Mouse (Mus musculus) hindbrain, embryonic 15.5 days (tissue): ENCODE measurements around the gene Cttnbp2. TPM values are rescaled to one million over a fixed set of nuclear protein-coding genes. Genes with fewer than 3 reads are reported as not detected.

ENCODE experiments used
- ATAC-seq: fragments of 200-750 bp; cut with Nextera tagmentation; 2 replicates; pipeline ENCODE4 v1.8.0; 2017; ENCODE audit warnings: low read depth, moderate number of reproducible peaks, moderate TSS enrichment; ENCODE audit not compliant: low FRiP score
- H3K27ac ChIP-seq: fragments of 300-500 bp; sonication (generic); replicated peaks from 2 replicates; pipeline ENCODE4 v1.5.1; 2015; ENCODE audit warnings: mild to moderate bottlenecking, inconsistent platforms
- H3K27me3 ChIP-seq: fragments of 300-500 bp; sonication (generic); 2 replicates; pipeline ENCODE4 v1.6.1; 2015; ENCODE audit warnings: control low read depth, inconsistent platforms
- H3K36me3 ChIP-seq: fragments of 300-500 bp; sonication (generic); 2 replicates; pipeline ENCODE4 v1.6.1; 2015; ENCODE audit warnings: control low read depth, inconsistent platforms
- H3K4me1 ChIP-seq: fragments of 300-500 bp; sonication (generic); replicated peaks from 2 replicates; pipeline ENCODE4 v1.6.1; 2015; ENCODE audit warnings: control low read depth, inconsistent platforms
- H3K4me2 ChIP-seq: fragments of 300-500 bp; sonication (generic); 2 replicates; pipeline ENCODE4 v1.6.1; 2015; ENCODE audit warnings: moderate library complexity, mild to moderate bottlenecking, inconsistent platforms
- H3K4me3 ChIP-seq: fragments of 300-500 bp; sonication (generic); 2 replicates; pipeline ENCODE4 v1.5.1; 2015; ENCODE audit warnings: mild to moderate bottlenecking, inconsistent platforms
- H3K9ac ChIP-seq: fragments of 300-500 bp; sonication (generic); 2 replicates; pipeline ENCODE4 v1.6.1; 2015; ENCODE audit warnings: inconsistent platforms
- H3K9me3 ChIP-seq: fragments of 300-500 bp; sonication (generic); 2 replicates; pipeline ENCODE4 v1.6.1; 2016; ENCODE audit warnings: control low read depth, inconsistent platforms
- WGBS: fragments of 180-500 bp; shearing (Covaris S2); methylation state at CpG from one replicate; pipeline ENCODE4 v1.1.7; 2015; 5-methylcytosine and 5-hydroxymethylcytosine counted together
- polyA plus RNA-seq: library from polyadenylated mRNA; unstranded; fragments of >200 nt; fragmentation: Nextera tagmentation; extraction: Ambion mirVana; gene quantifications from 2 replicates; pipeline ENCODE4 v1.2.1, GENCODE M21; 2015

Gene Cttnbp2
- 50.7 and 52.4 TPM in 2 replicates for polyA plus RNA-seq

- no peaks in the 10 kb centered on the region for H3K27me3 ChIP-seq
Observed at GRCm38 (mm10) chr6:18514480-18515352, at the start of gene Cttnbp2. TSS of gene Cttnbp2 (minus strand) at chr6:18514843.

GRCm38 (mm10) chr6:18559019-18559418, 44.4 kb upstream of the Cttnbp2 start:
- no peak overlapping the region for H3K4me3 ChIP-seq
- no peak overlapping the region for H3K9ac ChIP-seq
- H3K4me1 ChIP-seq, result no peaks in the 10 kb centered on the region
- H3K27me3 ChIP-seq, result no peaks in the 10 kb centered on the region
- H3K4me2 ChIP-seq, result no peak overlapping the region
- ATAC-seq, result no peak
- no peak overlapping the region for H3K27ac ChIP-seq
- WGBS, result 96% methylated on average over 1 of the region's 1 CpGs
- H3K9me3 ChIP-seq, result no peaks in the 10 kb centered on the region
- H3K36me3 ChIP-seq, result no peaks in the 10 kb centered on the region

More at GRCm38 (mm10) chr6:18514480-18515352, at the start of gene Cttnbp2:
- under 1% methylated on average over 70 of the region's 70 CpGs for WGBS
- ATAC-seq, result peak; percentile 95
- Histone ChIP-seq H3K4me1 (peaks cover 22% of the 10 kb centered on the region), H3K9me3 (no peaks in the 10 kb centered on the region), H3K4me3 (peak within 1 kb of the TSS; percentile 74), H3K27ac (peak within 1 kb of the TSS; percentile 90), H3K36me3 (no peaks in the 10 kb centered on the region), H3K4me2 (peak within 1 kb of the TSS; percentile 62), H3K9ac (peak within 1 kb of the TSS; percentile 97)

GRCm38 (mm10) chr6:18547516-18548465, 33.1 kb upstream of the Cttnbp2 start:
- Histone ChIP-seq H3K9ac (peak overlapping the region; percentile 26), H3K27ac (no peak overlapping the region), H3K4me3 (peak overlapping the region; percentile 17), H3K36me3 (no peaks in the 10 kb centered on the region), H3K9me3 (no peaks in the 10 kb centered on the region), H3K4me2 (peak overlapping the region; percentile 48), H3K27me3 (no peaks in the 10 kb centered on the region), H3K4me1 (peaks cover 11% of the 10 kb centered on the region; the same call in 1 of the 2 replicates)
- ATAC-seq, result peak; percentile 50; the same call in 1 of the 2 replicates
- 38% methylated on average over 24 of the region's 24 CpGs for WGBS

GRCm38 (mm10) chr6:18543878-18544277, 29.2 kb upstream of the Cttnbp2 start:
- Histone ChIP-seq H3K9ac (no peak overlapping the region), H3K4me3 (no peak overlapping the region), H3K4me1 (peaks cover 11% of the 10 kb centered on the region; the same call in 1 of the 2 replicates), H3K36me3 (no peaks in the 10 kb centered on the region), H3K27ac (no peak overlapping the region), H3K4me2 (no peak overlapping the region), H3K27me3 (no peaks in the 10 kb centered on the region), H3K9me3 (no peaks in the 10 kb centered on the region)
- no peak for ATAC-seq
- WGBS, result 66% methylated on average over 2 of the region's 2 CpGs

- no peak overlapping the region for H3K4me3 ChIP-seq
- 35% methylated on average over 4 of the region's 4 CpGs for WGBS
- H3K9me3 ChIP-seq, result no peaks in the 10 kb centered on the region
- H3K9ac ChIP-seq, result no peak overlapping the region
- ATAC-seq, result no peak
- no peak overlapping the region for H3K4me2 ChIP-seq
- H3K36me3 ChIP-seq, result no peaks in the 10 kb centered on the region
- H3K4me1 ChIP-seq, result no peaks in the 10 kb centered on the region
- H3K27ac ChIP-seq, result no peak overlapping the region
- no peaks in the 10 kb centered on the region for H3K27me3 ChIP-seq
Observed at GRCm38 (mm10) chr6:18540396-18540795, 25.8 kb upstream of the Cttnbp2 start.

GRCm38 (mm10) chr6:18530394-18530793, 15.8 kb upstream of the Cttnbp2 start:
- H3K4me2 ChIP-seq, result no peak overlapping the region
- no peak overlapping the region for H3K9ac ChIP-seq
- H3K4me3 ChIP-seq, result no peak overlapping the region
- no peaks in the 10 kb centered on the region for H3K9me3 ChIP-seq
- no peaks in the 10 kb centered on the region for H3K36me3 ChIP-seq
- H3K27me3 ChIP-seq, result no peaks in the 10 kb centered on the region
- no peaks in the 10 kb centered on the region for H3K4me1 ChIP-seq
- WGBS, result 97% methylated on average over 3 of the region's 3 CpGs
- H3K27ac ChIP-seq, result no peak overlapping the region
- ATAC-seq, result no peak

- Histone ChIP-seq H3K36me3 (no peaks in the 10 kb centered on the region), H3K9me3 (no peaks in the 10 kb centered on the region), H3K27ac (no peak overlapping the region), H3K4me2 (no peak overlapping the region), H3K4me3 (no peak overlapping the region), H3K9ac (no peak overlapping the region), H3K27me3 (no peaks in the 10 kb centered on the region), H3K4me1 (peaks cover 13% of the 10 kb centered on the region)
- WGBS, result 75% methylated on average over 2 of the region's 2 CpGs
- ATAC-seq, result no peak
Observed at GRCm38 (mm10) chr6:18517626-18518025, 3.0 kb upstream of the Cttnbp2 start.

- H3K4me1 ChIP-seq, result peaks cover 22% of the 10 kb centered on the region
- H3K9ac ChIP-seq, result peak overlapping the region; percentile 97
- no peaks in the 10 kb centered on the region for H3K27me3 ChIP-seq
- H3K4me2 ChIP-seq, result peak overlapping the region; percentile 62
- WGBS, result under 1% methylated on average over 28 of the region's 28 CpGs
- H3K36me3 ChIP-seq, result no peaks in the 10 kb centered on the region
- ATAC-seq, result peak; percentile 64
- H3K27ac ChIP-seq, result peak overlapping the region; percentile 90
- peak overlapping the region; percentile 74 for H3K4me3 ChIP-seq
- no peaks in the 10 kb centered on the region for H3K9me3 ChIP-seq
Observed at GRCm38 (mm10) chr6:18513611-18514473, 801 bp downstream of the Cttnbp2 start.

GRCm38 (mm10) chr6:18511886-18512285, 2.8 kb downstream of the Cttnbp2 start:
- Histone ChIP-seq H3K27ac (no peak overlapping the region), H3K27me3 (no peaks in the 10 kb centered on the region), H3K4me3 (peak overlapping the region; percentile 20), H3K4me1 (peaks cover 22% of the 10 kb centered on the region), H3K4me2 (peak overlapping the region; percentile 62), H3K9me3 (no peaks in the 10 kb centered on the region), H3K9ac (0 out of 2 replicates have a peak overlapping the region, but pooled peaks have one; percentile 1), H3K36me3 (no peaks in the 10 kb centered on the region)
- ATAC-seq, result no peak
- 52% methylated on average over 6 of the region's 6 CpGs for WGBS

GRCm38 (mm10) chr6:18508036-18508435, 6.6 kb downstream of the Cttnbp2 start:
- H3K4me1 ChIP-seq, result peaks cover 13% of the 10 kb centered on the region
- 76% methylated on average over 2 of the region's 2 CpGs for WGBS
- no peaks in the 10 kb centered on the region for H3K9me3 ChIP-seq
- H3K27ac ChIP-seq, result no peak overlapping the region
- H3K4me2 ChIP-seq, result no peak overlapping the region
- H3K27me3 ChIP-seq, result no peaks in the 10 kb centered on the region
- H3K4me3 ChIP-seq, result no peak overlapping the region
- ATAC-seq, result no peak
- H3K36me3 ChIP-seq, result no peaks in the 10 kb centered on the region
- H3K9ac ChIP-seq, result no peak overlapping the region

GRCm38 (mm10) chr6:18499833-18500232, 14.8 kb downstream of the Cttnbp2 start:
- H3K27ac ChIP-seq, result no peak overlapping the region
- no peak overlapping the region for H3K4me3 ChIP-seq
- WGBS, result 73% methylated on average over 5 of the region's 5 CpGs
- no peaks in the 10 kb centered on the region for H3K9me3 ChIP-seq
- H3K9ac ChIP-seq, result no peak overlapping the region
- H3K36me3 ChIP-seq, result peaks cover 10% of the 10 kb centered on the region
- H3K27me3 ChIP-seq, result no peaks in the 10 kb centered on the region
- no peaks in the 10 kb centered on the region for H3K4me1 ChIP-seq
- no peak for ATAC-seq
- H3K4me2 ChIP-seq, result no peak overlapping the region
